Mouse (Mus musculus) embryo, embryonic 9.5 days (tissue): ENCODE data around the gene Dclre1c.

Experiments
- DNase-seq: peaks from one replicate; pipeline ENCODE4 v3.0.0-alpha.2; 2017; ENCODE audit errors: extremely low spot score

Dclre1c gene

GRCm38 (mm10) chr2:3474861-3475283, 50.9 kb downstream of the Dclre1c start, which contains the start of gene Suv39h2:
Suv39h2 (minus strand) TSS chr2:3475031.
- peak; percentile 99 for DNase-seq

- DNase-seq = no peak
These were observed 51.9 kb downstream of the Dclre1c start for GRCm38 (mm10) chr2:3475746-3476251.

- no peak for DNase-seq
These were observed 56.3 kb downstream of the Dclre1c start for GRCm38 (mm10) chr2:3480239-3480638.

- no peak for DNase-seq
These were observed 65.9 kb downstream of the Dclre1c start for GRCm38 (mm10) chr2:3489816-3490215.

- DNase-seq = no peak
These were observed 70.0 kb downstream of the Dclre1c start for GRCm38 (mm10) chr2:3493833-3494409.

GRCm38 (mm10) chr2:3499543-3499942, 75.6 kb downstream of the Dclre1c start:
- DNase-seq = no peak

GRCm38 (mm10) chr2:3500886-3501285, 77.0 kb downstream of the Dclre1c start:
- no peak for DNase-seq

- DNase-seq = peak; percentile 57
These were observed 88.1 kb downstream of the Dclre1c start for GRCm38 (mm10) chr2:3512076-3512475.

GRCm38 (mm10) chr2:3512552-3513454, 88.9 kb downstream of the Dclre1c start, which contains the start of the genes Gm45902, Hspa14 and Cdnf:
Gm45902 (minus strand) TSS chr2:3512790.
Hspa14 (minus strand) TSS chr2:3512814.
Cdnf (plus strand) TSS chr2:3513030.
- peak; percentile 93 for DNase-seq
